Mouse (Mus musculus): ENCODE results near the gene Prss48. TPM values are rescaled to one million over a fixed set of nuclear protein-coding genes. Genes with fewer than 3 reads are reported as not detected.

Prss48 gene
- total RNA-seq, 2 experiments from 2014 or later: not detected

DNA sequence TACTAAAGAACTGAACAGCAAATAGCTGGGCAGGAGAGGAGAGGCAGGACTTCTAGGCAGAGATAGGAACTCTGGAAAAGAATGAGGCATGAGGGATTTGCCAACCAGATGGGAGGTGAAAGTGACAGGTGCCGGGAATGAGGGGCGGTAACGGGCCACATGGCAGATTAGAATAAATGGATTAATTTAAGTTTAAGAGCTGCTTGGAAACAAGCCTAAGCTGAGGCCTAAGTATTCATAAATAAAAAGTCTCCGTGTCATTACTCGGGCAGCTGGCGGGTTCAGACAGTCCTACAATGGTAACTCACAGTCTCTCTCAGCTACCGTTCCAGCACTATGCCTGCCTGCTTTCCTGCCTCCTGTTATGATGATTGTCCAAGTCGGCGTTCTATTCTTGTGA, 47.0 kb downstream of the Prss48 start:
- DNase-seq: no peak
- intact Hi-C loops (cut with DNase I): no loop called here

- DNase-seq: no peak
- intact Hi-C loops (cut with DNase I): no loop called here
Measured at GRCm38 (mm10) chr3:85952696-85953283, 49.5 kb downstream of the Prss48 start.

DNA sequence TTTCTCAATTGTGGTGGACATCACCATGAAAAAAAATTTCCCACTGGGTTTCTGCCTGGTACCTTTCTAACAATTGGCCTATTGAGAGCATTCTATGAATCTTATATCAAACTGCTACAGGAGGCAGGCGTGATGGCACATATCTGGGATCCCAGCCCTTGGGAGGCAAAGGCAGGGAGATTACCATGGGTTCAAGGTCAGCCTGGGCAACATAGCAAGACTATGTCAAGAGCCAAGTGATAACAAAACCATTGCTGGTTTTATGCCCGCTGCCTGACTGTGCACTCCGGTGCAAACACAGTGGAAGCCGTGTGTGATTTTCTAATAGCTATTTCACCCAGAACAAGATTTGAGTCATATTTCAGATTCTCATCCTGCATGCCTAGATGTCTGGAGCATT, 51.4 kb downstream of the Prss48 start:
- intact Hi-C loops (cut with DNase I): no loop called here
- DNase-seq: no peak

Other genes with a start within 250 kb of the Prss48 start
- 10 to 100 TPM; 35.8 to 48.7 TPM for gene Fam160a1, start 185.2 kb downstream of the Prss48 start, total RNA-seq (2021)
- 1 to 10 TPM; 4.9 to 6.8 TPM for gene Glt28d2, start 115.0 kb downstream of the Prss48 start, total RNA-seq (2021)
- 10 to 100 TPM; 21.2 to 37.3 TPM for gene Gm37240, start 115.0 kb downstream of the Prss48 start, total RNA-seq (2021)
- gene Sh3d19, start 31.4 kb downstream of the Prss48 start, total RNA-seq (2021): 10 to 100 TPM; 23.4 to 27.8 TPM
- gene Rps3a1, start 140.2 kb upstream of the Prss48 start, total RNA-seq (2021): 100 to 1,000 TPM; 617 to 667 TPM
- gene Lrba, start 222.2 kb upstream of the Prss48 start, total RNA-seq (2021): 10 to 100 TPM; 19.4 to 19.8 TPM

All from heart, postnatal 10 days (tissue).